Mouse (Mus musculus) adrenal gland (tissue): ENCODE results near the gene Smarcd2.

Source experiments
- intact Hi-C: fragments of 180-260 bp; cut with DNase I; formaldehyde crosslinking; loops from one replicate; pipeline ENCODE4 v1.15.1; 2025
- long read RNA-seq, 2 experiments: library from polyadenylated mRNA; unstranded; transcript quantifications; one replicate each; pipeline ENCODE4 v2.0.0; 2020; ENCODE audit warnings: borderline replicate concordance in 1 of 2; ENCODE audit not compliant: insufficient replicate concordance in 1 of 2

Smarcd2 gene
- long read RNA-seq, experiment 1, transcript Smarcd2-201 (13 exons, 2,747 nt), result major isoform, 28 of 33 reads
- long read RNA-seq, experiment 1, partial matches to known transcripts, result 2 of 33 reads
- long read RNA-seq, experiment 1, other reads (novel, unspliced or antisense), result 2 of 33 reads
- long read RNA-seq, experiment 2, transcript Smarcd2-201 (13 exons, 2,747 nt), result major isoform, 26 of 39 reads
- long read RNA-seq, experiment 2, partial matches to known transcripts, result 6 of 39 reads
- long read RNA-seq, experiment 2, other reads (novel, unspliced or antisense), result 6 of 39 reads

DNA sequence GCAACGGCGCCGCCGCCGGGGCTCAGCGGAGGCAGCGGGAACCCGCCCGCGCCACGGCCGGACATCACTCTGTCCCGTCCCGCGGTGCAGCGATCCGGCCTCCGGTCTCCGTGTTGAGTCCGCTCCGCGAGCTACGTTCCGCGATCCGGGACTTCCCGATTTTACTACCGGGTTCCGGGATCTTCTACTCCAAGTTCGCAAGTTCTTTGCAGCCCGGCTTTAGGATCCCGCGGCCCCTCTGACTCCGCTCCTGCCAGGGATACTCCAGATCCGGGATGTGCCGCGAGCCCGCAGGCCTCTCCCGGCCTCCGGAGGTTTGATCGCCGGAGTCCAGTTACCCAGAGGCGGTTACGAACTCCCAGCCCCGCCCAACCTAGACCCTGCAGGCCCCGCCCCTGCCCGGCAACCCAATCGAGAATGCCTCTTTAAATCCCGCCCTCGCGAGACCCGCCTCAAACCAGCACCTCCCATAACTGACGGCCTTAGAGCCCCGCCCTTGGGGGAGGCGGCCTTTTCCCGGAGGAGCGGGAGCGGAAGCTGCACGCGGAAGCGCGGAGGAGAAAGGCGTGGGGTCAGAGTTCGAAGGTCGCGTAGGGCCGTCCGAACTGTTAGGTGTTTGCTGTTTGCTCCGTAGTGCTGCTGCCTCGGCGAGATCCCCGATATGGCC is at the start of gene Smarcd2:
TSS of gene Smarcd2 (minus strand) at position 329 of the 667 bp plus-strand sequence.
- intact Hi-C loops, result no loop called here

DNA sequence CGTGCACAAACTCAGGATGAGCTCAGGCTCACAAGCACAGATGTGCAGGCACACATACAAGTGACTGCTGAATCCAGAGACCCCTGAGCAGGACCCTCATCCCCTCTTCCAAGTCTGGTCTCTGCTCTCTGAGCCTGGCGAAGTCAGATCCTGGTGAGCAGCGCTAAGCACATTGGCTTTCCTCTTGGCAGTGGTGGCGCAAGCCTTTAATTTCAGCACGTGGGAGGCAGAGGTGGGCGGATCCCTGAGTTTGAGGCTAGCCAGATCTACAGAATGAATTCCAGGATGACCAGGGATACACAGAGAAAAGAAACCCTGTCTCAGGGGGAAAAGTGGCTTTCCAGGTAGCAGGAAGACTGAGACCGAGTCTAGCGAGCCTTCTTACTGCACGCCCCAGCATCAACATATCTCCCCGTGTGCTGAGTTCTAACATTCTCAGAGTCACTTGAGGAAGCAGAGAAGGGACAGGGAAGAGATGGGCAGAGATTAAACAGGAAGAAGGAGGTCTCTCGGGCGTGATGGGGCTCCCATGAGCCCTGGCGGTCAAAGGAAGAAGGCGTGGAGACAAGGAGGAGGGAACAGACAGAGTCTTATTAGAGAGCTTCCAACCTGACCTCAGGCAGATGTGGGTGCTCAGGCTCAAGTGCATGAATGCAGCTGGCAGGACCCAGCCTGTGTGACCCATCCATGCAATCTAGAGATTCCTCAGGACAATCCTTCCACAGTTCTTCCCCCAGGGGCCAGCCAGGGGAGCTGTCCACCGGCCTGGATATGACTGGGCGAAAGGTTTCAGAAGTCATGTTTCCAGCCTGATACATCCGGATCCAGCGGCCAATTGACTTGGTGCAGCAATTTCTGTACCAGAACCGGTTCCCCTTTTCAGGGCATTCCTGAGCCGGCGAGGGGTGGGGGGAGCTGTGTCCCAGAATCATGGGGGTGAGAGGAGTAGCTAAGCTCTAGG is 45.9 kb upstream of the Smarcd2 start:
- intact Hi-C loops, result no loop called here

DNA sequence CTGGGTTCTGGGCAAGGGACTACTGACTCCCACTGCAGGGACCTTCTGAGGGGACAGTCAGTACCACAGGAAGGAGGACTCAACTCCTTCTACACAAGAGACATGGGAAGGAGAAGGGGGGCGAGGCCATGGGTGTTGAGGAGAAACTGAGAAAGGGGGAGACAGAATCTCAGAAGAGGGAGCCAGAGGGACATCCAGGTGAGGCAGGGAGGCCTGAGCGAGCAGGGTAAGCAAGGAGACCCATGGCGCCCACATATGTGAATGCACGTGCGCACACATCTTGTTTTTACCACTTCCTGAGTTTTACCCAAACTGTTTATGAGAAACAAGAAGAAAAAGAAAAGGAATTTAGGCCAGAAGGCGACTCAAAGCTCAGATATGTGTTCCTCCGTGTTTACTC is 45.0 kb upstream of the Smarcd2 start:
- intact Hi-C loops, result no loop called here

DNA sequence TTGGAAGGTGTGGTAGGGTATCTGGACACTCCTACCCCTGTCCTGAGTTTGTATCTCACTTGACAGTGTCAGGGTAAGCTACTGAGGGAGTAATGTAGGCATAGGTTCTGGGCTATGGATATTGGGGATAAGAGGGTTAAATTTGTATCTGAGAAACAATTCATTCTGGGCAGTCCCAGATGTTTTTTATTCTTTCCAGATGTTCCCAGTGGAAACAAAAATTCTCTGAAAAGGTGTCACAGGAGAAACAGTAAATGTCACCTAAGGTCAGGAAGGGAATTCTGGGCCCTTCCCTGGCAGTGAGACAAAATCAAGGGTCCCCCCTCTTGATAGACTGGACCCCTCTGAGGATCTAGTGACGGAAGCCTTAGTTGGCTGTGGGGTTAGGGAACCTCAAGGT is 43.6 kb upstream of the Smarcd2 start:
- intact Hi-C loops, result no loop called here

DNA sequence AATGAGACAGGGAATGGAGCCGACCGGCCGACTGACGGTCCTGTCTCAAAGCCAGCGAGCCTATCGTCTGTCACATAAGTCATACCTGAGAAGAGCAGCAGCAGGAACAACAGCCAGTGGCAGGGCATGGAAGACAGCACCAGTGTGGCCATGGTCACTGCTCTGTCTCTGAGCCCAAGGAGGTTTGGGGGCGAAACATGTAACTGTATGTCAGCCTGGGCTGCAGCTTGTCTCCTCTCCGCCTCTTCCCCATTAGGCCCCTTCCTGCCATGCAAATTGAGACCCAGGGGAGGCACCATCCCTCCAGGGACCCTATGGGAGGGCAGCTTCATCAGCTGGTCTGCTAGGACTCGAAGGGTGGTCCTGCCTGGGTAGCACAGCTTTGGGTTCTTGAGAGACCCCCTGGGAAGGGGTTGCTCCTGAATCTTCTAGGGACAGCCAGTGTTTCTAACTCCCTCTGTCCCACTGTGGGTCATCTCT is 41.6 kb upstream of the Smarcd2 start, which contains the start of gene Cd79b:
TSS of gene Cd79b (minus strand) at position 430 of the 480 bp plus-strand sequence.
- intact Hi-C loops, result no loop called here

DNA sequence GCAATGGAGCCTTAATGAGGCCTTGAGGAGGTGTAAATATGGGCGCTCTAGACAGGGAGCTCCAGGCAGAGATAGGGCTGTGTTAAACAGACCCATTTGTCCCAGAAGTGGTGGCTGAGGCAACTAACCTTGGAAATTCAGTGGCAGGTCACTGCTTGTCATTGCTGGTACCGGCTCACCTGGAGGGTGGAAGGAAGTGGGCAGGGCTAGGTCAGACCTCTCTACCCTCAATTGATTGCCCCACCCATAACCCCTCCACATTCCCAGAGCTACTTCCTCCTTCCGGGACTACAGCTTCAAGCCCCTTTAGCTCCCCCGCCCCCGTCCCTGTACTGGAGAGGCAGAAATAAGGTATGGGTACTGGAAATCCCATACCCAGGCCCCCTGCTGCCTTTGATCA is 40.8 kb upstream of the Smarcd2 start:
- intact Hi-C loops, result no loop called here

DNA sequence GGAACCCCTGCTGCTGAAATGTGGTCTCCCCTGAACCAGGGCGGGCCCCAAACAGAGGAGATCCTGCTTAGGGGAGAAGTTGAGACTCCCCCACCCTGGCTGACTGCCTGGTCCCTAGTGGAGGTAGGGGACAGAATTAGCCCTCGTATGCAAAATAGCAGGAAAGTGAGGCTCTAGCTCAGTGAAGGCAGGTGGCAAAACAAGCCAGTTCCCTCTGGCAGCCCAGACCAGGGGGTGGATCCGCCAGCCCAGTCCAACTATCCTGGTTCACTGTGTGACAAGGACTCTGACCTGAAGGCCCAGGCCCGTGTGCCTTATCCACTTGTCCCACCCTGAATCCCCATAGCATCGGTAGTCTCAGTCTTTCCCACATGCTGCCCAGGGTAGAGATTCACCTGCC is 37.4 kb upstream of the Smarcd2 start:
- intact Hi-C loops, result no loop called here

DNA sequence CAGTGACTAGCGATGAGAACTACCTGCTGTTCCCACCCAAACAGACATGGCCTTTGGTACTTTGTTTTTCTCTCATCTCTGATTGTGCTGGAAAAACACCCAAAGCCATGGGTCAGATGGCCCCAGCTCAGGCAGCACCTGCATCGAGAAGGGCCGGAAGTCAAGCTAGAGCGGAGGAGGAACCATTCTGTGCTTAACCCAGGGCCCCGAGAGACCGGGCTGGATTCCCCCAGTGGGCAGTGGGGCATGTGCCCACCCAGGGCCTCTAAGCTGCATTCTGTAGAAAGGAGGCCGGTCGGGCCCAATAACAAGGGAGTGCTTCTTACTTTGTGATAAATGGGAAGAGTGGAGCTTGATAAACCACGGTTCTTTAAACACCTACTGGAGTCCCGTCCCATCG is 35.4 kb upstream of the Smarcd2 start:
- intact Hi-C loops, result no loop called here

DNA sequence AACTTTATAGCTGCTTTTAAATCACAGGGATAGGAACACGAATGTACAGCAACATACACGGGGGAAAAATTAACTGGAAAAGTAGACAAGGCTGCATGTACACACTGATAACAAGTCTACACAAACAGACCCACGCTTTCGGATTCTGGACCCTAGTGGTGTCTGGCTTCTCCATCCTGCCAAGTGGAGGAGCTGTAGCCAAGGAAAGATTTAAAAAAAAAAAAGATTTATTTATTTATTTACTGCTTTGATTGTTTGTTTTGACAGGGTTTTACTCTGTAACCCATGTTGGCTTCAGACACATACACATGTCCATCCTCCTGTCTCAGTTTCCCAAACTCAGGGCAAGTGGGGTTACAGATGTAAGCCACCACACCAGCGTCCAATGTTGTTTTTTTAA is 34.7 kb upstream of the Smarcd2 start:
- intact Hi-C loops, result no loop called here

DNA sequence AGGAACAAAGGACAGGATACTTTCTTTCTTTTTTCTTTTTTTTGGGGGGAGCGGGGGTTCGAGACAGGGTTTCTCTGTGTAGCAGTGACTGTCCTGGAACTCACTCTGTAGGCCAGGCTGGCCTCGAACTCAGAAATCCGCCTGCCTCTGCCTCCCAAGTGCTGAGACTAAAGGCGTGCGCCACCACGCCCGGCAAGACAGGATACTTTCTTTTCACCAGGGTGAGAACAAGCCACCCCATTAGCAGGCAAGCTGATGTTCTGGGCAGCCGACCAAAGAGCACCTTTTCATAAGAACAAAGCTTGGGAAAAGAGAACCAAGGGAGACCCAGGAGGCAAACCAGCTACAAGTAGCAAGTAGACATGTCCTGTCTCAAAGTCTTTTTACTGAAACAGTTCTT is 34.0 kb upstream of the Smarcd2 start:
- intact Hi-C loops, result no loop called here

DNA sequence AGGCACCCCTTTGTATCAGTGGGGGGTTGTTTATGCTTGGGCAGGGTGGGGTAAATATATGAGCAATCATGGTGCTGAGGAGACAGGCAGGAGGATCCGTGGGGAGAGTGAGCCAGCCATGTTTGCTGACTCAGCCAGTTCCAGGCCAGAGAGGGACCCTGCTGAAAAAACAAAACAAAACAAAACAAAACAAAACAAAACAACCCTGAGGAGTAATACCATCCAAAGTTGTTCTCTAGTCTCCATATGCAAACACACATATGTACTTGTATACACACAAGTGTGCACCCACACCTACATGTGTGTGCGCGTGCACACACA is 33.3 kb upstream of the Smarcd2 start:
- intact Hi-C loops, result no loop called here

DNA sequence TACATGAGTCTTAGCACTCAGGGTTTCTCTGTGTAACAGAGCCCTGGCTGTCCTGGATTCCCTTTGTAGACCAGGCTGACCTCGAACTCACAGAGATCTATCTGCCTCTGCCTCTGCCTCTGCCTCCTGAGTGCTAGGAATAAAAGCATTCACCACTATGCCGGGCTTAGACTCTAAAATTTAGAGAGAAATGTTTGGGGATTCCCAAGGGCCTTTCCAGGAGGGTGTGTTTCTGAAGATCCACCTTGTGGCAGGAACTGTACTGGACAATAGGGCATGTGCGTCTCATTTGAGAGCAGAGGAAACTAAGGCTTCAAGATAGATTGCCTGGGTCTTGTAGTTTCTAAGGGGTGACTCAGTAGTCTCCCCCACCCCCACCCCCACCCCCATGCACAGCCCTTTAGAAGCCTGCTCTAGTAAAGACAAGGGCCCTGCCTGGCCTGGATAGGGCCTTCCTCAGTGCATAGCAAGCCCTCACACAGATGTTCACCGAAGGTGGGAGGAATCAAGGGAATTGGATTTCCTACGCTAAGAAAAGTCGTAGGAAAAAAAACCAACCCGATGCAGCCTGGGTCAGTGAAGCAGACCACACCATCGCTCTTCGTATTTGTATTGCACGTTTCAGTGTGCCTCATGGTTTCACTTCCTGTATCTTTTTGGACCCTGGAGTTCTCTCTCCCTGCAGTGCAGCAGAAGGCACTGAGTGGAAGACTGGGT is 32.7 kb upstream of the Smarcd2 start:
- intact Hi-C loops, result no loop called here

DNA sequence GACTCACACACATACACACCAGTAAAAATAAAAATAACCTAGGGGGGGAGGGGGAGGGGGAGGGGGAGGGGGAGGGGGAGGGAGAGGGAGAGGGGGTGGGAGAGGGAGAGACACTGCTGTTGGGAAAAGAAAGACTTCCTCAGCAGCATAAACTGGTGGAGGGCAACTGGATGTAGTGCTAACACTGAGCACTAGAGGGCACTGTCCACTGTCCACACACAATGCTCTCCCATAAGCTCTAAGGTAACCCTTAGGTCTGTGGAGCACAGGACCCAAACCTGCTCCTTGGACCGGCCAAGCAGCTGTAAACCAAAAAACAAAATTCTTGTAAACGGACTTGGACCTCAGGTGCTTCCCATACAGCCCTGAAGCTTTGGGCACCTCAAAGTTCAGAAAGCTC is 29.9 kb upstream of the Smarcd2 start:
- intact Hi-C loops, result loop anchor here (5.0 kb wide), 1 partner anchor 80 kb away; no protein-coding TSS in a partner anchor

DNA sequence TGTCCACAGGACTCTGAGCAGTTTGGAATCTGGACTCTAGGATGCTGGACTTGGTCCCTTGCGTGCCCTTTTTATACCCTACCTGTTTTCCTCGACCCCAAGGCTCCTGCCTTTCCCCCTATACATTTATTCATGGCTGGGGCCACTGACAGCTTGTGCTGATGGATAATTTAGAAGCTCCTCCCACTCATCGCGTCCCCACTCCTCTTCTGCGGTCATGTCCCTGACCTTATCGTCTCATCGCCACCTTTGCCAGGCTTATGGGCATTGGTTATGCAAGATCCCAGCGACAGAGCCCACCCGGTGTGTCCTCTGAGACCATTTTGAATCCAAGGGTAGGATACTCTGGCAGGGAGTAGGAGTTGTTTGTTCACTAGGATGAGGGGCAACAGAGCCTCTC is 29.0 kb upstream of the Smarcd2 start, which contains the start of gene Gh:
TSS of gene Gh (minus strand) at position 101 of the 400 bp plus-strand sequence.
- intact Hi-C loops, result loop anchor here (5.0 kb wide), 1 partner anchor 81 kb away; no protein-coding TSS in a partner anchor

DNA sequence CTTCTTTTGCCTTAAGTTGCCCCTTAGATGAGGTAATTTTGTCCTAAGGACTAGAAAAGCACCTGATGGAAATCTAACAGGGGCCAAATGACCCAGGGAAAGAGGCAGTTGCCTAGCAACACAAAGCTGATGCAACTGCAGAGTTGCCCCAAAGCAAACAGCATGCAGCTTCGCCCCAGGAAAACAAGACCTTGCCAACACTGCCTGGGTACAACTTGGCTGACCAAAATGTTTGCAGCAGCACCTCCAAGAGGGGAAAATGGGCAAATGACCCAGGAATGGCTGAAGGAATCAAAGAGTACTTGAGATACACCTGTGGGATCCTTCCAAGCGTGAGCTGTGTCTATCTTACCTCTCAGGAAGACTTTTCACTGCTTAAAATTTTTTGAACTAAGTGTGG is 19.1 kb upstream of the Smarcd2 start:
- intact Hi-C loops, result no loop called here

DNA sequence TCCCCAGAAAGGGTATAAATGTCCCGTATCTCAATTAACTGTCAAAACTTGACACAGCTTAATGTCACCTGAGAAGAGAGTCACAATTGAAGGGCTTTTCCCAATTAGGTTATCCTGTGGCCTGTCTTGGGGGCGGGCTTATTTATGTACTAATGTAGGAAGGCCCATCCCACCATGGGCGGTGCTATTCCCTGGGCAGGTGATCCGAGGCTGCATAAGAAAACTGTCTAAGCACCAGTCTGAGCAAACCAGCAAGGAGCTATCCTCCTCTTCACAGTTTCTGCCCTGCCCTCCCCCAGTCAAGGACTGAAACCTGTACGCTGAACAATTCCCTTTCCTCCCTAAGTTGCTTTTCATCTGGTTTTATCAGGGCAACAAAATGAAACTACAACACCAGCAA is 17.6 kb upstream of the Smarcd2 start:
- intact Hi-C loops, result no loop called here

DNA sequence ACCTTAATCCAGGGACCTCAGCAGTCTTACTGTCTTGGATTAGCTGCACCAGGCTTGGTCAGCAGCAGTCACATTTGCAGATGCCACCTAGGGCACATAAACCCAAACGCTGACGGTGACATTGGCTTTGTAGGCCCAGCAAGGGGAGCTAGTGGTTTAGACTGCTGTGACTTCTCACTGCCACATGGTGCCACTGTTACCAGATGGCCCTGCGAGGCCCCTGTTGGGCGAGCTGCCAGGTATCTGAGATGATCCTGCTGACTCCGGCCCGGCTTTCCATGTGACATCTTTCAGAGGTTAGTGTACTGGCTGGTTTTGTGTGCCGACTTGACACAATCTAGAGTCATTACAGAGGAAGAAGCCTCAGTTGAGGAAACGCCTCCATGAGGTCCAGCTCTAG is 16.6 kb upstream of the Smarcd2 start:
- intact Hi-C loops, result loop anchor here (10.0 kb wide), 1 partner anchor 205 kb away; no protein-coding TSS in a partner anchor

DNA sequence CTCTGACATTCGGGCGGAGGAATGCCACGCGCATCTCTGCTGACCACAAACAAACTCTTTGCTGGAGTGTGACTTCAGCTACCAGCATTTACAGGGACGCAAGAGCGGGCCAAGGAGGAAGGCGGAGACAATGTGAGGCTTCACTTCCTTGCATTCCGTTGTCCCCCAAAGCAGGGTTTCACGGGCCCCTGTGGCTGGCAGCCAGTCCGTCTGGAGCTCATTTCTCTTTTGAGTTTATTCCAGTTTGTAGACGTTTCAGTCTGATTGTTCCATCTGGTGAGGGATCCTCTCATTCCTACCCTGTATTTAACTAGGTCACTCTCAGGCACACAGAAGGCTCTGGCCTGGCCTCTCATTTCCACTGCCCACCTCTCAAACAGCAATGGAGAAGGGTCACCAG is 14.2 kb upstream of the Smarcd2 start:
- intact Hi-C loops, result loop anchor here (10.0 kb wide), 1 partner anchor 208 kb away; no protein-coding TSS in a partner anchor

DNA sequence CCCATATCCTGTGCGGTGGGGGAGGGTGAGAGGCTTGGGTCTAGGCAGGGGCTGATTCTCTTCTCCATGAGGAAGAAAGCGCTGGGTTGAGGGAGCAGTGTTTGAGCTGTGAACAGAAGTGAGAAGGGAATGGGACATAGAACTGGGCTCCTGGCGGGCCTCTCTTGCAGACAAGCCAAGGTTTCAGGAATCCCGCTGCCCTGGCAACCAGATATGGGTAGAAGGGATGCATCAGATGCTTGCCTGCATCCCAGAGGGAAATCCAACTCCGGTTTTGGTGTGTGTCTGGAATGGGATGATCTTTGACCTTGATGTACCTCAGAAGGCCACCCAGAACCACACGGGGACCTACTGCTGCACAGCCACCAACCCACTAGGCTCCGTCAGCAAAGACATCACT is 13.4 kb upstream of the Smarcd2 start:
- intact Hi-C loops, result loop anchor here (10.0 kb wide), 1 partner anchor 209 kb away; no protein-coding TSS in a partner anchor

DNA sequence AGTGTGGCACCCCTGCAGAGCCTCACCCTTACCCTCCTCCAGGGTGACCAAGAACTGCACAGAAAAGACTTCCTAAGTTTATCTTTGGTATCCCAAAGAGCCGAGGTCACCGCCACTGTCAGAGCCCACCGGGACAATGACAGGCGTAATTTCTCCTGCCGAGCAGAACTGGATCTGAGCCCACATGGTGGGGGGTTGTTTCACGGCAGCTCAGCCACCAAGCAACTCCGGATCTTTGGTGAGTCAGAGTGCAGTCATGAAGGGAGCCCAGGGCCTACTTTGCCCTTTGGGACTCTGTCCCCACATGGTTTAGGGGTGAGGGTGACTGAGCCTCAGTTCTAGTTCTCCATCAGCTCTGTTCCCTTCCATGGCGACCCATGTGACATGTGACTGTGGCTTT is 11.4 kb upstream of the Smarcd2 start:
- intact Hi-C loops, result loop anchor here (10.0 kb wide), 1 partner anchor 211 kb away; no protein-coding TSS in a partner anchor

DNA sequence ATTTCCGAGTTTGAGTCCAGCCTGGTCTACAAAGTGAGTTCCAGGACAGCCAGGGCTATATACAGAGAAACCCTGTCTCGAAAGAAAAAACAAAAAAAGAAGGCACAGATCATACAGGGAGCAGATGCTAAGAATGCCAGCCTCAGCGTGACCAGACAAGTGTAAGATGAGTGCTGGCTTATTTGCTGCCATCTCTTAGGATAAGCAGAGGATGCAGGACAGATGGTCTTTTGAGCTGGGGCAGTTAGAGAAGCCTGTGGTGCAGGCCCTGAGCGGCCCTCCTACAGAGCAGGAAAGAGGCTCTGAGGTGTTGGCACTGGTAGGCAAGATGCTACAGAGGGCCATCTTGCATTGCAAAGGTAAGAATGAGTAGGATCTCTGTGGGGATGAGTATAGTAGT is 10.6 kb upstream of the Smarcd2 start:
- intact Hi-C loops, result loop anchor here (10.0 kb wide), 1 partner anchor 211 kb away; no protein-coding TSS in a partner anchor
